Mouse (Mus musculus) embryonic facial prominence, embryonic 15.5 days (tissue): ENCODE results near the gene Tubb2a. TPM values are rescaled to one million over a fixed set of nuclear protein-coding genes. Genes with fewer than 3 reads are reported as not detected.
"Not testable (repeated sequence)": the region's sequence is repeated elsewhere in the genome, so short reads cannot be mapped to it uniquely, and the experiment has no call there.

Experiments used
- ATAC-seq: fragments of 200-750 bp; cut with Nextera tagmentation; 2 replicates; pipeline ENCODE4 v1.8.0; 2017; ENCODE audit warnings: low read depth, moderate TSS enrichment; ENCODE audit not compliant: insufficient number of reproducible peaks, low FRiP score, low TSS enrichment
- H3K27ac ChIP-seq: fragments of 300-500 bp; sonication (generic); replicated peaks from 2 replicates; pipeline ENCODE4 v1.5.1; 2015; ENCODE audit warnings: mild to moderate bottlenecking, inconsistent platforms
- H3K27me3 ChIP-seq: fragments of 300-500 bp; sonication (generic); 2 replicates; pipeline ENCODE4 v1.6.1; 2015; ENCODE audit warnings: inconsistent platforms
- H3K36me3 ChIP-seq: fragments of 300-500 bp; sonication (generic); 2 replicates; pipeline ENCODE4 v1.6.1; 2015; ENCODE audit warnings: mild to moderate bottlenecking, inconsistent platforms
- H3K4me1 ChIP-seq: fragments of 300-500 bp; sonication (generic); 2 replicates; pipeline ENCODE4 v1.6.1; 2015; ENCODE audit warnings: inconsistent platforms
- H3K4me2 ChIP-seq: fragments of 300-500 bp; sonication (generic); replicated peaks from 2 replicates; pipeline ENCODE4 v1.6.1; 2015; ENCODE audit warnings: mild to moderate bottlenecking, inconsistent platforms
- H3K4me3 ChIP-seq: fragments of 300-500 bp; sonication (generic); replicated peaks from 2 replicates; pipeline ENCODE4 v1.5.1; 2015; ENCODE audit warnings: mild to moderate bottlenecking, inconsistent platforms
- H3K9ac ChIP-seq: fragments of 300-500 bp; sonication (generic); 2 replicates; pipeline ENCODE4 v1.6.1; 2015; ENCODE audit warnings: inconsistent platforms
- H3K9me3 ChIP-seq: fragments of 300-500 bp; sonication (generic); replicated peaks from 2 replicates; pipeline ENCODE4 v1.6.1; 2016; ENCODE audit warnings: inconsistent platforms
- WGBS: fragments of 180-500 bp; shearing (Covaris S2); methylation state at CpG from one replicate; pipeline ENCODE4 v1.1.7; 2015; 5-methylcytosine and 5-hydroxymethylcytosine counted together
- polyA plus RNA-seq: library from polyadenylated mRNA; unstranded; fragments of >200 nt; fragmentation: Nextera tagmentation; extraction: Ambion mirVana; gene quantifications from 2 replicates; pipeline ENCODE4 v1.2.1, GENCODE M21; 2015

Tubb2a gene
- polyA plus RNA-seq, 1 experiment from 2014 or later, result 208 TPM

DNA sequence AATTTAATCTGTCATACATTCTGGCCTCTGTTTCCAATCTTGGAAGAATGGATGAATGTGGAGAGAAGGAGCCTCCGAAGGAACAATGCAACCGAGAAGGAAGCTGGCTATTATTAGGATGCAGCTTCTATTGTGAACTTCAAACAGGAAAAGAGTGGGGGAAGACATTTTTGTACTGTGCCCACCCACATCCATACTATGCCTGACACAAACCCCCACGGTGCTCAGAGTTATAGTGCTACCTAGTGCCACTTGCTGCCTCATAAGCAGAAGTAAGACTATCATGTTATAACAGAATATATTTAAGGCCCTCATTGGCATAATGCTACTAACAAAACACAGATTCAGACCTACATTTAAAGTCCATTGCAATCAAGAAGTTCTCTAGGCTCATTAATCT is 11.6 kb upstream of the Tubb2a start:
- Histone ChIP-seq H3K27me3 (no peaks in the 10 kb centered on the region), H3K4me2 (no peak overlapping the region), H3K36me3 (no peaks in the 10 kb centered on the region), H3K9ac (no peak overlapping the region), H3K4me1 (peaks cover 16% of the 10 kb centered on the region), H3K4me3 (no peak overlapping the region), H3K9me3 (no peaks in the 10 kb centered on the region), H3K27ac (0 out of 2 replicates have a peak overlapping the region, but pooled peaks have one; percentile 19)
- WGBS, result 34% methylated on average over 3 of the region's 3 CpGs
- no peak for ATAC-seq

GRCm38 (mm10) chr13:34088871-34089288 is 11.1 kb upstream of the Tubb2a start:
- 40% methylated on average over 7 of the region's 7 CpGs for WGBS
- no peaks in the 10 kb centered on the region for H3K36me3 ChIP-seq
- H3K4me1 ChIP-seq, result peaks cover 16% of the 10 kb centered on the region
- ATAC-seq, result no peak
- no peaks in the 10 kb centered on the region for H3K27me3 ChIP-seq
- no peak overlapping the region for H3K9ac ChIP-seq
- no peak overlapping the region; the same call in 1 of the 2 replicates for H3K4me3 ChIP-seq
- peak overlapping the region; percentile 19; the same call in 1 of the 2 replicates for H3K27ac ChIP-seq
- no peak overlapping the region; the same call in 1 of the 2 replicates for H3K4me2 ChIP-seq
- H3K9me3 ChIP-seq, result no peaks in the 10 kb centered on the region

DNA sequence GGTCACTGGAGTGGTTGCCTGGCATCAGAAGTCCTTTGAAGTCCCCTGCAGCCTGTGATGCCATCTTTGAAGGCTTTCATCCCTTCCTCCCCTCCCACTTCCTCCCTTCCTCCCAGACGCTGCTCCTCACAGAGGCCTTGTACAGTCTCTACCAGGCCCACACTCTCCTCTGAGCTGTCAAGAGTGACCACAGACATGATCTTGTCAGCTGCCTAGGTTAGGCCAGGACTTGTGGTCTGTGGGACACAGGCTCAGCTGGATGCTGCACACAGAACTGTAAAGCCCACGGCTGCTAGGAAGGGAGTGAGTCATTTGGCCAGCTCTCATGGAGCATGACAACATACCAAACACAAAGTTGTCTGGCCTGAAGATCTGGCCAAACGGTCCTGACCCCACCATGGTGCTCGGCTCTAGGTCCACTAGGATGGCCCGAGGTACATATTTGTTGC is 10.4 kb upstream of the Tubb2a start:
- H3K4me3 ChIP-seq, H3K36me3 ChIP-seq, ATAC-seq, H3K4me2 ChIP-seq, H3K9ac ChIP-seq, H3K9me3 ChIP-seq, H3K27me3 ChIP-seq: not testable (repeated sequence)
- H3K27ac ChIP-seq, result 0 out of 2 replicates have a peak overlapping the region, but pooled peaks have one; percentile 19
- WGBS, result 55% methylated on average over 5 of the region's 5 CpGs
- peaks cover 16% of the 10 kb centered on the region for H3K4me1 ChIP-seq

DNA sequence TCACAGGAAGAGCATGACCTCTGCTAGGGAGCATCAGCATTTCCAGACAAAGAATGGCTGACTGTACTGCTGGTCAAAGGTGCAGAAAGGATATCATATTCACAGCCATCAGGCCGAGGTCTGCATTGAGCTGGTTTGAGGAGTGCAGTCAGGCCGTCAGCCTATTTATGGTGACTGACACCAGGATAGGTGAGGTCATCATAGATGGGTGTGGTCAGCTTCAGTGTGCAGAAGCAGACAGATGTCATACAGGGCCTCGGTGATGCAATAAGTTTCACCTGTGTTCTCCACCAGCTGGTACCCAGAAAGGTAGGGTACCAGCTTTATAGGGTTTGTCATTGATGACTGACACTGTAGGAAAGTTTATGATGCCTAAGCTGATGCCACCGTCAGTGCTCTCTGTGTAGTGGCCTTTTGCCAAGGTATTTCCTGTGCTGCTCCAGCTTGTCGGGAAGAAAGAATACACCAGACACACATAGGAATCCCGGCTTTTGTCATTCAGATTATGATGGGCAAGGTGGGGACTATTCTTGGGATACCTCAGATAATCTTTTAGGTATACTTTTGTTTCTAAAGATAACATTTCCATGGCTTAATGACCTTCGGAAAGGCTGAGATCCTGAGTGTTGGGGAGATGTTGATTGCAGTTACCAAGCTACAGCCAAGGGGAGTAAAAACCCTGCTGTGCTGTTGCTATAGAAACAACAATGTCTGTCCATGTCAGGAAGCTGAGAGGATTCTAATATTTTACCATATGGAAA is 9.4 kb upstream of the Tubb2a start:
- H3K4me2 ChIP-seq, result no peak overlapping the region
- WGBS, result 50% methylated on average over 7 of the region's 7 CpGs
- no peaks in the 10 kb centered on the region for H3K27me3 ChIP-seq
- no peak overlapping the region for H3K9ac ChIP-seq
- no peak for ATAC-seq
- no peaks in the 10 kb centered on the region for H3K36me3 ChIP-seq
- peaks cover 16% of the 10 kb centered on the region for H3K4me1 ChIP-seq
- H3K27ac ChIP-seq, result no peak overlapping the region
- H3K4me3 ChIP-seq, result no peak overlapping the region
- H3K9me3 ChIP-seq, result no peaks in the 10 kb centered on the region

GRCm38 (mm10) chr13:34084026-34084750 is 6.4 kb upstream of the Tubb2a start:
- 48% methylated on average over 9 of the region's 9 CpGs for whole genome bisulfite sequencing
- Histone ChIP-seq H3K9ac (no peak overlapping the region), H3K36me3 (no peaks in the 10 kb centered on the region), H3K9me3 (no peaks in the 10 kb centered on the region), H3K4me1 (peaks cover 13% of the 10 kb centered on the region), H3K27ac (peak overlapping the region; percentile 40; the same call in 1 of the 2 replicates), H3K4me2 (no peak overlapping the region), H3K4me3 (no peak overlapping the region), H3K27me3 (no peaks in the 10 kb centered on the region; the same call in 1 of the 2 replicates)
- no peak for ATAC-seq

DNA sequence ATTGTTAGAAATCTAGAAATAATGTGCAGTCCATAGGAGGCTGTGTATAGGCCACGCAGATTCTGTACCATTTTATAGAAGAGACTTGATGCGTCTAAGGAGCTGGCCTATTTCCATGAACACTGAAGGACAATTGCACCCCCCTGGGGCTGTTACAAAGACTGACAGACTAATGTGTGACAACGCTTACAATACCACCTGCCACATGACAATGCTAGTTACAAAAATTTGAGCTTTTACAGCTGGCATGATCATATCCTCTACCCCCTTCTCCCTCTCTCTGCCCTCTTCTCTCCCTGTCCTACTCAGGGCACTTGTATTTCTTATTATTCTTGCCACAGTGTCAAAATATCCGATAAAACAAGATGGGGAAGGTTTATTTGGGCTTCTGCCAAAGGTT is 4.1 kb upstream of the Tubb2a start:
- H3K36me3 ChIP-seq, result no peaks in the 10 kb centered on the region
- ATAC-seq, result no peak
- H3K9me3 ChIP-seq, result no peaks in the 10 kb centered on the region
- no peak overlapping the region for H3K4me2 ChIP-seq
- H3K27ac ChIP-seq, result no peak overlapping the region
- no peak overlapping the region for H3K4me3 ChIP-seq
- H3K4me1 ChIP-seq, result peaks cover 11% of the 10 kb centered on the region
- no peak overlapping the region for H3K9ac ChIP-seq
- 74% methylated on average over 4 of the region's 4 CpGs for WGBS
- H3K27me3 ChIP-seq, result no peaks in the 10 kb centered on the region; the same call in 1 of the 2 replicates

- WGBS, result 80% methylated on average over 3 of the region's 3 CpGs
- no peaks in the 10 kb centered on the region for H3K9me3 ChIP-seq
- H3K9ac ChIP-seq, result no peak overlapping the region
- no peak for ATAC-seq
- H3K27me3 ChIP-seq, result no peaks in the 10 kb centered on the region; the same call in 1 of the 2 replicates
- 0 out of 2 replicates have a peak, but pooled peaks cover 4% of the 10 kb centered on the region for H3K36me3 ChIP-seq
- H3K4me2 ChIP-seq, result no peak overlapping the region
- H3K4me1 ChIP-seq, result peaks cover 22% of the 10 kb centered on the region
- no peak overlapping the region for H3K27ac ChIP-seq
- H3K4me3 ChIP-seq, result no peak overlapping the region
These were observed 2.0 kb upstream of the Tubb2a start for GRCm38 (mm10) chr13:34079801-34080200.

DNA sequence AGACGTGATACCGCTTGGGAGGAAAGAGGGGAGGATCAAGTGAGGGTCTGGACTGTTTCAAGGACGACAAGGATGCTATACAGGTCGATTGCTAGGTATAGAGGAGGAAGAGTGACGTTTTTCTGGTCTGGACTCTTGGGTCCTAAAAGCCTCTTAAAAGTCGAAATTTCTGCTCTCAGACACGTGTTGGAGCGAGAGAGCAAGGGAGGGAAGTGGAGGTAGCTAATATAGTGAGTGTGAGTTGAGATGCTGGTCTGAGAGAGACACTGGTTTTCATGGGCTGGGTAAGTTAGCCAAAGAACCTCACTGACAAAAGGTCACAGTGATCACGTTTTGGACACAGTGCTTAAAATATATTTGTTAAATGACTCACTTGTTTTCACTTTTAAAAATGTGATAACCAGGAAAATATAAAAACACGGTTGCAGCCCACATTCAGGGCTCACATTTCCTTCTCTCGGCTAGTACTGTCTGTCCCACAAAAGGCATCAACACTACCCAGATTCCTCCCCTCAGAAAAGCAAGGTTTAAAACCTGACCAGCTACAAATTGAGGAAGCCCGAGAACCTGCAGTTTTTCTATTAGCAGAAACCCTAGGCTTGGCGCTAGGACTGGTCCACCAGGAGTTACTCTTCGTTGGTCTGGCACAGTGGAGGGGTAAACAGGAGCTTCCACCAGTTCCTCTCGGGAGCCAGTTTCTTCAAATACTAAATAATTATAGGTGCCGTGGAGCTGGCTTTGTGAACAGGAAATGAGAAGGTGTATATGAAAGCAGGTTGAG is 883 bp upstream of the Tubb2a start:
- Histone ChIP-seq H3K4me1 (peaks cover 22% of the 10 kb centered on the region), H3K36me3 (0 out of 2 replicates have a peak, but pooled peaks cover 4% of the 10 kb centered on the region), H3K9me3 (no peaks in the 10 kb centered on the region), H3K27me3 (no peaks in the 10 kb centered on the region; the same call in 1 of the 2 replicates), H3K4me2 (peak overlapping the region; percentile 74), H3K4me3 (peak overlapping the region; percentile 73), H3K9ac (peak overlapping the region; percentile 62; the same call in 1 of the 2 replicates), H3K27ac (no peak overlapping the region)
- no peak for ATAC-seq
- 34% methylated on average over 16 of the region's 16 CpGs for WGBS

GRCm38 (mm10) chr13:34076561-34077491 is 981 bp downstream of the Tubb2a start:
- peak overlapping the region; percentile 71 for H3K27ac ChIP-seq
- 42% methylated on average over 20 of the region's 20 CpGs for WGBS
- ATAC-seq, result no peak; the same call in 1 of the 2 replicates

GRCm38 (mm10) chr13:34075893-34076292 is 1.9 kb downstream of the Tubb2a start:
- not testable (repeated sequence) for ATAC-seq, H3K27ac ChIP-seq, H3K36me3 ChIP-seq, H3K9me3 ChIP-seq, H3K9ac ChIP-seq, H3K27me3 ChIP-seq, H3K4me2 ChIP-seq, H3K4me3 ChIP-seq
- H3K4me1 ChIP-seq, result peaks cover 22% of the 10 kb centered on the region
- WGBS, result 83% methylated on average over 6 of the region's 6 CpGs

More at GRCm38 (mm10) chr13:34076561-34077491, 981 bp downstream of the Tubb2a start:
- Histone ChIP-seq H3K4me2 (peak overlapping the region; percentile 74), H3K36me3 (0 out of 2 replicates have a peak, but pooled peaks cover 4% of the 10 kb centered on the region), H3K4me1 (peaks cover 22% of the 10 kb centered on the region), H3K9ac (no peak overlapping the region), H3K27me3 (no peaks in the 10 kb centered on the region; the same call in 1 of the 2 replicates), H3K9me3 (no peaks in the 10 kb centered on the region), H3K4me3 (peak overlapping the region; percentile 73)
